Mouse (Mus musculus) liver, postnatal 0 days (tissue): ENCODE measurements around the gene Plcb3.

Experiments
- CTCF ChIP-seq: sonication (generic); IDR thresholded peaks from 2 replicates; pipeline ENCODE4 v1.5.1; 2016; ENCODE audit warnings: antibody characterized with exemption, low read depth
- EP300 ChIP-seq: IDR thresholded peaks from 2 replicates; pipeline ENCODE4 v1.6.1; 2016; ENCODE audit warnings: antibody characterized with exemption, low read depth, mild to moderate bottlenecking

- TF ChIP-seq CTCF: no peak
- TF ChIP-seq EP300: no peak
Observed at GRCm38 (mm10) chr19:6942249-6942691, 34.0 kb downstream of the Plcb3 start, which contains the start of gene Gpr137.
